Mouse (Mus musculus): ENCODE measurements around the gene Arhgef2. TPM values are rescaled to one million over a fixed set of nuclear protein-coding genes. Genes with fewer than 3 reads are reported as not detected.

Gene Arhgef2
- polyA plus RNA-seq, 1 experiment: 80.7 TPM

DNA sequence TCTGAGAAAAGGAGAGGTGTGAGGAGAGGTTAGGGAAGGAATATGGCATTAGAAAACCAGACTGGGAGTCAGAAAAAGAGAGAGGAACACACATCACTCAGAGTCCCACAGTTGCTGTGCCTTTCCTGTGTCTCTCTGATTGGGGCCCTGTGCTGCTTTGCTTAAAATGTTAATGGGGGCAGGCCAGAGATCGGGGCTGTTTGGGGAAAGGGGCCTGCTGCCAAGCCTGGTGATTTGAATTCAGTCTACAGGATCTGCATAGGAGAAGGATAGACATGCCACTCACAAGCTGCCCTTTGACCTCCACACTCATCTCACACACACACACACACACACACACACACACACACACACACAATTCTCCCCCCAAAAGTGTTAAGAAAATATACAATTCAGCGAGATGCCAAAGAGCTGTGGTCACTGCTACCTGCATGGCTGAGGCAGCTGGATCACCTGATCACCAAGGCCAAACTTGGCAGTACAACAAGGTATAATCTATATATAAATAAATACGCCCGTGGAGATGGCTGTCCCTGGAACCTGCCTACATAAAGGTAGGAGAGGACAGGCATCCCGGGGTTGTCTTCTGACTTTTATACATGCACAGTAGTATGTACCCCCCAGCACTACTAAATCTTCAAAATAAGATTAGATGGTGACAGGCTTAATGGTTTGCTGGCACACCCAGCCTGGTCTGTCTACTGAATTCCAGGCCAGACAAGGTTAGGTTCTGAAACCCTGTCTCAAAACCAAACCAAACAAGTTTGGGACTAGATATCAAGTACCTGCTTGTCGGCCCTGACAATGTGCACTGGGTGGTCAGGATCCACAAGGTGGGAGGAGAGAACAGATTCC, 48.0 kb downstream of the Arhgef2 start:
- Histone ChIP-seq H3K27me3 (replicated peaks; ENCODE audit: control insufficient read depth, insufficient read depth, low read length) (no peaks in the 10 kb centered on the region), H3K4me3 (ENCODE audit: insufficient read depth, low read depth, low read length) (no peak overlapping the region), H3K36me3 (ENCODE audit: control insufficient read depth, insufficient read depth, low read length) (no peaks in the 10 kb centered on the region), H3K4me1 (ENCODE audit: control insufficient read depth, insufficient read depth, low read length) (no peaks in the 10 kb centered on the region), H3K27ac (ENCODE audit: insufficient read depth, low read depth, low read length) (no peak overlapping the region)
- 73% methylated on average over 6 of the region's 6 CpGs for WGBS
- TF ChIP-seq POLR2A (IDR thresholded peaks at IDR 0.05; ENCODE audit: low read depth, low read length) (no peak), CTCF (conservative IDR thresholded peaks at IDR 0.05; ENCODE audit: insufficient read depth, insufficient read length, low read depth, low read length) (no peak)
- DNase-seq: no peak

DNA sequence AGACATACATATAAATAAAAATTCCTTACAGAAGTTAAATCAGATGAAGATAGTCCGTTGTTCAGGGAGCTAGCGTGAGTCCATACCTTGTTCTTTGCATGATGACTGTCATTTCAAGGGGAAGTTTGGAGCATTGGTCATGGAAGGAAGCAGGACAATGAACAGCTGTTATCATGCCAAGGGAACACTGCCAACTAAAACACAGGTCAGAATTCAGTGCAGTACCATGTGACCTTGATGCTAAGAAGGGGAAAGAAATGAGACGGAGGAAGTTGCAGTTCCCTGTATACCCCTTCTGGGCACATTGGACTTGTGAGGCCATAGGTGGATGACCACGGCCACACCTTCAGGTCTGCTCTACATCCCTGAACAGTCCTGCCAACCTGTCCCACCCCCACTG, 48.9 kb downstream of the Arhgef2 start:
- Histone ChIP-seq H3K36me3 (ENCODE audit: control insufficient read depth, insufficient read depth, low read length) (no peaks in the 10 kb centered on the region), H3K4me3 (ENCODE audit: insufficient read depth, low read depth, low read length) (no peak overlapping the region), H3K4me1 (ENCODE audit: control insufficient read depth, insufficient read depth, low read length) (no peaks in the 10 kb centered on the region), H3K27ac (ENCODE audit: insufficient read depth, low read depth, low read length) (no peak overlapping the region), H3K27me3 (replicated peaks; ENCODE audit: control insufficient read depth, insufficient read depth, low read length) (no peaks in the 10 kb centered on the region)
- 47% methylated on average over 4 of the region's 4 CpGs for WGBS
- DNase-seq: peak; percentile 68
- TF ChIP-seq POLR2A (IDR thresholded peaks at IDR 0.05; ENCODE audit: low read depth, low read length): no peak
- TF ChIP-seq CTCF (conservative IDR thresholded peaks at IDR 0.05; ENCODE audit: insufficient read depth, insufficient read length, low read depth, low read length): no peak

- WGBS: 81% methylated on average over 8 of the region's 8 CpGs
- H3K27ac ChIP-seq (ENCODE audit: insufficient read depth, low read depth, low read length): no peak overlapping the region
- no peak for TF ChIP-seq POLR2A (IDR thresholded peaks at IDR 0.05; ENCODE audit: low read depth, low read length)
- TF ChIP-seq CTCF (conservative IDR thresholded peaks at IDR 0.05; ENCODE audit: insufficient read depth, insufficient read length, low read depth, low read length): no peak
- no peak overlapping the region for H3K4me3 ChIP-seq (ENCODE audit: insufficient read depth, low read depth, low read length)
- no peaks in the 10 kb centered on the region for H3K27me3 ChIP-seq (replicated peaks; ENCODE audit: control insufficient read depth, insufficient read depth, low read length)
- no peak for DNase-seq
- H3K36me3 ChIP-seq (ENCODE audit: control insufficient read depth, insufficient read depth, low read length): no peaks in the 10 kb centered on the region
- H3K4me1 ChIP-seq (ENCODE audit: control insufficient read depth, insufficient read depth, low read length): no peaks in the 10 kb centered on the region
Observed at GRCm38 (mm10) chr3:88655619-88656018, 49.9 kb downstream of the Arhgef2 start.

- H3K36me3 ChIP-seq (ENCODE audit: control insufficient read depth, insufficient read depth, low read length): no peaks in the 10 kb centered on the region
- 77% methylated on average over 5 of the region's 5 CpGs for whole genome bisulfite sequencing
- H3K27me3 ChIP-seq (replicated peaks; ENCODE audit: control insufficient read depth, insufficient read depth, low read length): no peaks in the 10 kb centered on the region
- H3K27ac ChIP-seq (ENCODE audit: insufficient read depth, low read depth, low read length): no peak overlapping the region
- H3K4me3 ChIP-seq (ENCODE audit: insufficient read depth, low read depth, low read length): no peak overlapping the region
- no peaks in the 10 kb centered on the region for H3K4me1 ChIP-seq (ENCODE audit: control insufficient read depth, insufficient read depth, low read length)
- TF ChIP-seq POLR2A (IDR thresholded peaks at IDR 0.05; ENCODE audit: low read depth, low read length): no peak
- no peak for TF ChIP-seq CTCF (conservative IDR thresholded peaks at IDR 0.05; ENCODE audit: insufficient read depth, insufficient read length, low read depth, low read length)
- DNase-seq: no peak
Observed at GRCm38 (mm10) chr3:88658441-88659127, 52.8 kb downstream of the Arhgef2 start.

DNA sequence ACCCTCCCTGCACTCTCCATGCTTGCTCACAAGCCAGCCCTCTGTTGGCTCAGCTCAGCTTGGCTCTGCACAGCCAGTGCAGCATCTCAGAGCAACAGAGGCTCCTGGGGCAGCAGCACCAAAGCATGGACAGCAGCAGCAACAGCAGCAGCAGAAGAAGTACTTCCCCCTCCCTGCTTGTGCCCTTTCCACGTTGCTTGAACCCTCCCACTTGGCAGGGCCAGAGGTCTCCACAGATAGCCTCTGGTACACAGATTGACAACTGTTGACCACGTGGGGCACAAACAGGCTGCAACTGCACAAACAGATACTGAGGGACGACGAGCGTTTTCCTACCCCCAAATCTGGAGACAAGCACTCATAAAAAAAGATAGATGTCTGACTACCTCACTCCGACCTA, 54.0 kb downstream of the Arhgef2 start:
- no peak overlapping the region for H3K27ac ChIP-seq (ENCODE audit: insufficient read depth, low read depth, low read length)
- H3K27me3 ChIP-seq (replicated peaks; ENCODE audit: control insufficient read depth, insufficient read depth, low read length): no peaks in the 10 kb centered on the region
- no peaks in the 10 kb centered on the region for H3K4me1 ChIP-seq (ENCODE audit: control insufficient read depth, insufficient read depth, low read length)
- DNase-seq: no peak
- WGBS: 21% methylated on average over 6 of the region's 6 CpGs
- no peak for TF ChIP-seq POLR2A (IDR thresholded peaks at IDR 0.05; ENCODE audit: low read depth, low read length)
- no peak for TF ChIP-seq CTCF (conservative IDR thresholded peaks at IDR 0.05; ENCODE audit: insufficient read depth, insufficient read length, low read depth, low read length)
- no peaks in the 10 kb centered on the region for H3K36me3 ChIP-seq (ENCODE audit: control insufficient read depth, insufficient read depth, low read length)
- H3K4me3 ChIP-seq (ENCODE audit: insufficient read depth, low read depth, low read length): no peak overlapping the region

DNA sequence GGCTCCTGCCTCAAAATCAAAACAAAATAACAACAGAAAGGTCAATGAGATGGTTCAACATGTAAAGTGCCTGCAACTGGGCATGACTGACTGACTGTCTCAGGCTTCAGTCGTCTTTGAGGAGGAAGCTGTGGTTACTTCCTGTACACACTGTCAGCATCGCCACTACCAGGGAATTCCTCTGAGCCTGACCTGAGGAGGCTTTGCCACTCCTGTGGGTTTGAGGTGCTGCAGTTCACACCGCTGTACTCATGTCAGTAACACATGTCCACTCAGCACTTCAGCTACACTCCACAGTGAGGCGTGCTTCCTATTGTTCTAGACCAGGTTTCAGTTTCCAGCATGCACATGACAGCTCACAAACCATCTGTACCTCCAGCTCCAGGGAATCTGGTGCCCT, 58.3 kb downstream of the Arhgef2 start:
- DNase-seq: no peak
- Histone ChIP-seq H3K4me1 (ENCODE audit: control insufficient read depth, insufficient read depth, low read length) (no peaks in the 10 kb centered on the region), H3K4me3 (ENCODE audit: insufficient read depth, low read depth, low read length) (no peak overlapping the region), H3K27me3 (replicated peaks; ENCODE audit: control insufficient read depth, insufficient read depth, low read length) (no peaks in the 10 kb centered on the region), H3K36me3 (ENCODE audit: control insufficient read depth, insufficient read depth, low read length) (no peaks in the 10 kb centered on the region), H3K27ac (ENCODE audit: insufficient read depth, low read depth, low read length) (no peak overlapping the region)
- TF ChIP-seq POLR2A (IDR thresholded peaks at IDR 0.05; ENCODE audit: low read depth, low read length) (no peak), CTCF (conservative IDR thresholded peaks at IDR 0.05; ENCODE audit: insufficient read depth, insufficient read length, low read depth, low read length) (0 out of 2 replicates have a peak, but pooled peaks have one; percentile 3)
- WGBS: 58% methylated on average over 4 of the region's 4 CpGs

- DNase-seq: peak; percentile 86
- WGBS: 2% methylated on average over 11 of the region's 11 CpGs
- Histone ChIP-seq H3K4me3 (ENCODE audit: insufficient read depth, low read depth, low read length) (peak overlapping the region; percentile 46), H3K27me3 (replicated peaks; ENCODE audit: control insufficient read depth, insufficient read depth, low read length) (no peaks in the 10 kb centered on the region), H3K4me1 (ENCODE audit: control insufficient read depth, insufficient read depth, low read length) (peaks cover 3% of the 10 kb centered on the region; the same call in 1 of the 2 replicates), H3K36me3 (ENCODE audit: control insufficient read depth, insufficient read depth, low read length) (no peaks in the 10 kb centered on the region), H3K27ac (ENCODE audit: insufficient read depth, low read depth, low read length) (no peak overlapping the region)
- TF ChIP-seq CTCF (conservative IDR thresholded peaks at IDR 0.05; ENCODE audit: insufficient read depth, insufficient read length, low read depth, low read length): peak; percentile 81
- no peak for TF ChIP-seq POLR2A (IDR thresholded peaks at IDR 0.05; ENCODE audit: low read depth, low read length)
Observed at GRCm38 (mm10) chr3:88677399-88677798, 71.6 kb downstream of the Arhgef2 start.
